ENCODE assay signal across 26 mouse cellular contexts in the genomic region with DNA sequence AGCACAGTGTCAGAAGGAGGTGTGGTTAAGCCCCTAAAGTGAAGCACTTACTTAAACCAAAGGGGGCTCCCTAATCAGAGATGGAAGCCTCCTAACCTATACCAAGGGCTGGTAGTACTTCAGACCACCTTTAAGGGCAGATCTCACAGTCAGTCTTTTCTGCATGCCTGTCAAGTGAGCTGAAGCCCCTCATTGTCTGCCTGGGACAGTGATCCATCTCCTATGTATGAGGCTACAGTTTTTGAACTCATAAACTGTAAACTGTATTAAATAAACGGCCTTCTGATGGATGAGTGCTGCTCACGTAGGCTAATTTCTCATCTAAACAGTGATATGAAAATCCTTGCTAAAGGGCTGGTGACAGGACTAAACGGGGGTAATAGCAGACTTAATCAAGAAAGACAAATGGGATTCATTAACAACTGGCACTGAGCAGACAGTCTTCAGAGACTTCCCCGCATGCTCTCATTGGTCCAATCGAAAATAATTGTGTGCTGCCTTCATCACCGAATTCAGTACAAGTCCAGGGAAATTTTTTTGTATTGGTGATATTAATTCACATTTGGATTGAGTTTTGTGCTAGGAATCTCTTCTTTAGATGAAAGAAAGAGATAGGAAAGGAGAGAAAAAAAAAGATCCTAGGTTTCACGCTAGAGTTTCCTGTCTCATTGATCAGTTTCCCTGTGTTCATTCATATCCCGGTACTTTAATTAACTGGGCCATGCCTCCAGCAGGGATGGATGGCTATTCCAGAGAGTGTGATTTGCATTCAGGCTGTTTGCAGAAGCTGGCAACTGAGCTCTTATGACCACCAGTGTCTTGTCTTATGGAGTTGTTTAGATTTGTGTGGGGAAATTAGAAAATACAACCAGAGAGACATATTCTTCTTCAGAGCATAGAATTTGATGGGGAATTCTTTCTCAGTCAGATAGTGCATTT.
DNase-seq lines count a peak whose midpoint lies in the region; ATAC-seq and TF ChIP-seq lines count a peak whose summit lies in the region.
"Had no signal": no experiment of that assay in that cellular context is flagged by ENCODE, and none has a peak within 500 bp of the region (broad histone marks: within the 10 kb centered on the region; RNA-seq: fewer than 3 reads in every experiment).

No protein-coding gene starts in this region.

- no peak for TF ChIP-seq CTCF in midbrain, postnatal 0 days (IDR thresholded peaks at IDR 0.05)

- WGBS in midbrain, embryonic 12.5 days, result 67% methylated on average over 8 of the region's 8 CpGs
- 81% methylated on average over 8 of the region's 8 CpGs for WGBS in midbrain, embryonic 10.5 days
- 27% methylated on average over 8 of the region's 8 CpGs for WGBS in hindbrain, embryonic 14.5 days
- 50% methylated on average over 8 of the region's 8 CpGs for WGBS in midbrain, postnatal 0 days
- WGBS in liver, embryonic 12.5 days (ENCODE audit: insufficient replicate concordance), result 57% methylated on average over 8 of the region's 8 CpGs

- DNase-seq in midbrain, embryonic 10.5 days (ENCODE audit: low spot score), result no peak
- DNase-seq in hindbrain, embryonic 14.5 days (ENCODE audit: low spot score), result peak; percentile 61
- DNase-seq in midbrain, postnatal 0 days (ENCODE audit: low spot score), result peak; percentile 28
- DNase-seq in embryo, embryonic 10.5 days (ENCODE audit: low spot score), result no peak
- DNase-seq in cerebellum, postnatal 10 days, result no peak
- DNase-seq: adrenal gland, postnatal 36 days; B cell, adult 2 months; cerebellum, adult 11 months; cerebellum, adult 9-11 months; gastrocnemius, postnatal 25 days; heart, adult 18-20 months; kidney, adult 18-20 months; kidney, postnatal 4 days; liver, embryonic 13.5 days; lung, adult 2 months; lung, postnatal 14 days; spleen, adult 18-20 months had no signal

- no peak overlapping the region for H3K27ac ChIP-seq in midbrain, embryonic 12.5 days (replicated peaks)
- H3K27ac ChIP-seq in midbrain, embryonic 10.5 days (replicated peaks), result no peak overlapping the region
- no peak overlapping the region for H3K27ac ChIP-seq in hindbrain, embryonic 14.5 days
- H3K27ac ChIP-seq in midbrain, postnatal 0 days (ENCODE audit: low read depth, low read length), result no peak overlapping the region
- H3K27ac ChIP-seq in liver, embryonic 12.5 days, result no peak overlapping the region
- H3K27ac ChIP-seq: embryonic facial prominence, embryonic 15.5 days; limb, embryonic 13.5 days; liver, embryonic 13.5 days had no signal

- no peaks in the 10 kb centered on the region for H3K9me3 ChIP-seq in midbrain, embryonic 12.5 days
- H3K9me3 ChIP-seq in midbrain, embryonic 10.5 days (replicated peaks), result no peaks in the 10 kb centered on the region
- no peaks in the 10 kb centered on the region for H3K9me3 ChIP-seq in hindbrain, embryonic 14.5 days (ENCODE audit: control insufficient read depth, low read length)
- no peaks in the 10 kb centered on the region for H3K9me3 ChIP-seq in midbrain, postnatal 0 days (ENCODE audit: low read length)
- no peaks in the 10 kb centered on the region for H3K9me3 ChIP-seq in liver, embryonic 12.5 days (replicated peaks)
- H3K9me3 ChIP-seq: embryonic facial prominence, embryonic 15.5 days; limb, embryonic 13.5 days; liver, embryonic 13.5 days had no signal

- no peak overlapping the region for H3K9ac ChIP-seq in midbrain, embryonic 12.5 days (replicated peaks)
- no peak overlapping the region for H3K9ac ChIP-seq in hindbrain, embryonic 14.5 days
- no peak overlapping the region for H3K9ac ChIP-seq in midbrain, postnatal 0 days (replicated peaks; ENCODE audit: low read length, poor library complexity, severe bottlenecking)
- H3K9ac ChIP-seq in liver, embryonic 12.5 days, result no peak overlapping the region
- H3K9ac ChIP-seq: embryonic facial prominence, embryonic 15.5 days; limb, embryonic 13.5 days; liver, embryonic 13.5 days had no signal

- H3K4me2 ChIP-seq in midbrain, embryonic 12.5 days (replicated peaks), result no peak overlapping the region
- 0 out of 2 replicates have a peak overlapping the region, but pooled peaks have one; percentile 10 for H3K4me2 ChIP-seq in hindbrain, embryonic 14.5 days (replicated peaks)
- H3K4me2 ChIP-seq in midbrain, postnatal 0 days (ENCODE audit: low read depth, low read length, poor library complexity, severe bottlenecking), result no peak overlapping the region
- no peak overlapping the region for H3K4me2 ChIP-seq in liver, embryonic 12.5 days
- H3K4me2 ChIP-seq: embryonic facial prominence, embryonic 15.5 days; limb, embryonic 13.5 days; liver, embryonic 13.5 days had no signal

- ATAC-seq in midbrain, embryonic 12.5 days (ENCODE audit: low FRiP score, low read depth), result 0 out of 2 replicates have a peak, but pooled peaks have one; percentile 25
- ATAC-seq in hindbrain, embryonic 14.5 days (ENCODE audit: low FRiP score), result peak; percentile 75; the same call in 1 of the 2 replicates
- no peak for ATAC-seq in midbrain, postnatal 0 days (ENCODE audit: low FRiP score)
- ATAC-seq in liver, embryonic 12.5 days, result no peak
- ATAC-seq: forebrain, embryonic 16.5 days; inflammation-experienced regulatory T-cells, adult 6 months; Patski had no signal

- peaks cover 9% of the 10 kb centered on the region; the same call in 1 of the 2 replicates for H3K27me3 ChIP-seq in midbrain, embryonic 12.5 days
- H3K27me3 ChIP-seq in midbrain, embryonic 10.5 days (ENCODE audit: low read depth, poor library complexity, severe bottlenecking), result peaks cover 18% of the 10 kb centered on the region
- no peaks in the 10 kb centered on the region for H3K27me3 ChIP-seq in hindbrain, embryonic 14.5 days (ENCODE audit: control insufficient read depth, insufficient read depth, low read length)
- no peaks in the 10 kb centered on the region for H3K27me3 ChIP-seq in midbrain, postnatal 0 days (ENCODE audit: insufficient read depth, low read length)
- no peaks in the 10 kb centered on the region for H3K27me3 ChIP-seq in liver, embryonic 12.5 days (replicated peaks)
- H3K27me3 ChIP-seq: CH12.LX; embryonic facial prominence, embryonic 15.5 days; limb, embryonic 13.5 days; liver, embryonic 13.5 days; Patski had no signal

- no peaks in the 10 kb centered on the region for H3K36me3 ChIP-seq in midbrain, embryonic 12.5 days
- no peaks in the 10 kb centered on the region for H3K36me3 ChIP-seq in midbrain, embryonic 10.5 days
- no peaks in the 10 kb centered on the region for H3K36me3 ChIP-seq in hindbrain, embryonic 14.5 days (replicated peaks; ENCODE audit: control insufficient read depth, insufficient read depth)
- no peaks in the 10 kb centered on the region for H3K36me3 ChIP-seq in midbrain, postnatal 0 days (ENCODE audit: insufficient read depth, low read length)
- no peaks in the 10 kb centered on the region for H3K36me3 ChIP-seq in liver, embryonic 12.5 days
- H3K36me3 ChIP-seq: embryonic facial prominence, embryonic 15.5 days; G1E; limb, embryonic 13.5 days; liver, embryonic 13.5 days had no signal

- no peak overlapping the region for H3K4me3 ChIP-seq in midbrain, embryonic 12.5 days
- H3K4me3 ChIP-seq in midbrain, embryonic 10.5 days, result no peak overlapping the region
- no peak overlapping the region for H3K4me3 ChIP-seq in hindbrain, embryonic 14.5 days (replicated peaks; ENCODE audit: low read length)
- H3K4me3 ChIP-seq in midbrain, postnatal 0 days (ENCODE audit: low read depth, low read length), result no peak overlapping the region
- H3K4me3 ChIP-seq in liver, embryonic 12.5 days, result no peak overlapping the region
- H3K4me3 ChIP-seq: embryonic facial prominence, embryonic 15.5 days; limb, embryonic 13.5 days; liver, embryonic 13.5 days had no signal

- peaks cover 8% of the 10 kb centered on the region for H3K4me1 ChIP-seq in midbrain, embryonic 12.5 days
- H3K4me1 ChIP-seq in midbrain, embryonic 10.5 days, result peaks cover 10% of the 10 kb centered on the region
- peaks cover 3% of the 10 kb centered on the region; the same call in 1 of the 2 replicates for H3K4me1 ChIP-seq in hindbrain, embryonic 14.5 days (replicated peaks; ENCODE audit: control insufficient read depth, insufficient read depth, low read length)
- 0 out of 2 replicates have a peak, but pooled peaks cover 3% of the 10 kb centered on the region for H3K4me1 ChIP-seq in midbrain, postnatal 0 days (ENCODE audit: insufficient read depth, low read length)
- H3K4me1 ChIP-seq in liver, embryonic 12.5 days, result no peaks in the 10 kb centered on the region
- H3K4me1 ChIP-seq: limb, embryonic 13.5 days; liver, embryonic 13.5 days had no signal

Comparison
In these comparisons a context has a peak if more than half of its experiments do, and no peak if none do; other contexts are left out.
1. ATAC-seq: peak in midbrain, embryonic 12.5 days (single experiment) and hindbrain, embryonic 14.5 days (single experiment); none in midbrain, postnatal 0 days (single experiment) and liver, embryonic 12.5 days (single experiment).
2. DNase-seq: peak in hindbrain, embryonic 14.5 days (single experiment) and midbrain, postnatal 0 days (single experiment); none in midbrain, embryonic 10.5 days (single experiment), embryo, embryonic 10.5 days (single experiment) and cerebellum, postnatal 10 days (0 of 2).